Mouse (Mus musculus) kidney, embryonic 14.5 days (tissue): ENCODE results near the gene Cmtm7. TPM values are rescaled to one million over a fixed set of nuclear protein-coding genes. Genes with fewer than 3 reads are reported as not detected.

Source experiments
- ATAC-seq: fragments of 200-750 bp; cut with Nextera tagmentation; 2 replicates; pipeline ENCODE4 v1.8.0; 2017; ENCODE audit warnings: moderate number of reproducible peaks, mild to moderate bottlenecking, moderate TSS enrichment, moderate library complexity; ENCODE audit not compliant: low FRiP score, low TSS enrichment
- H3K27ac ChIP-seq: fragments of 300-500 bp; sonication (generic); 2 replicates; pipeline ENCODE4 v1.5.1; 2014; ENCODE audit warnings: low read depth, mild to moderate bottlenecking, low read length, moderate library complexity, mixed read lengths
- H3K27me3 ChIP-seq: fragments of 300-500 bp; sonication (generic); 2 replicates; pipeline ENCODE4 v1.6.1; 2014; ENCODE audit warnings: mild to moderate bottlenecking, low read length; ENCODE audit not compliant: control insufficient read depth, insufficient read depth
- H3K36me3 ChIP-seq: fragments of 300-500 bp; sonication (generic); 2 replicates; pipeline ENCODE4 v1.6.1; 2014; ENCODE audit warnings: low read length, mixed read lengths; ENCODE audit not compliant: control insufficient read depth, insufficient read depth
- H3K4me1 ChIP-seq: fragments of 300-500 bp; sonication (generic); 2 replicates; pipeline ENCODE4 v1.6.1; 2014; ENCODE audit warnings: low read length, mixed read lengths; ENCODE audit not compliant: control insufficient read depth, insufficient read depth
- H3K4me2 ChIP-seq: fragments of 300-500 bp; sonication (generic); replicated peaks from 2 replicates; pipeline ENCODE4 v1.6.1; 2014; ENCODE audit warnings: low read depth, mild to moderate bottlenecking, low read length
- H3K4me3 ChIP-seq: fragments of 300-500 bp; sonication (generic); 2 replicates; pipeline ENCODE4 v1.5.1; 2014; ENCODE audit warnings: mild to moderate bottlenecking, low read length
- H3K9ac ChIP-seq: fragments of 300-500 bp; sonication (generic); 2 replicates; pipeline ENCODE4 v1.6.1; 2014; ENCODE audit warnings: low read depth, mild to moderate bottlenecking, low read length, moderate library complexity
- H3K9me3 ChIP-seq: fragments of 300-500 bp; sonication (generic); 2 replicates; pipeline ENCODE4 v1.6.1; 2016; ENCODE audit warnings: low read length; ENCODE audit not compliant: control insufficient read depth
- WGBS: fragments of 180-500 bp; shearing (Covaris S2); extraction: QIAGEN DNeasy Blood & Tissue Kit; methylation state at CpG from one replicate; pipeline ENCODE4 v1.1.7; 2014; 5-methylcytosine and 5-hydroxymethylcytosine counted together
- polyA plus RNA-seq: library from polyadenylated mRNA; unstranded; fragments of >200 nt; fragmentation: Nextera tagmentation; extraction: Ambion mirVana; gene quantifications from 2 replicates; pipeline ENCODE4 v1.2.1, GENCODE M21; 2014

Cmtm7 gene
- polyA plus RNA-seq, 1 experiment from 2014 or later, result 92.7 TPM

- WGBS, result 66% methylated on average over 12 of the region's 12 CpGs
These were observed 34.2 kb downstream of the Cmtm7 start for GRCm38 (mm10) chr9:114747466-114747865.

DNA sequence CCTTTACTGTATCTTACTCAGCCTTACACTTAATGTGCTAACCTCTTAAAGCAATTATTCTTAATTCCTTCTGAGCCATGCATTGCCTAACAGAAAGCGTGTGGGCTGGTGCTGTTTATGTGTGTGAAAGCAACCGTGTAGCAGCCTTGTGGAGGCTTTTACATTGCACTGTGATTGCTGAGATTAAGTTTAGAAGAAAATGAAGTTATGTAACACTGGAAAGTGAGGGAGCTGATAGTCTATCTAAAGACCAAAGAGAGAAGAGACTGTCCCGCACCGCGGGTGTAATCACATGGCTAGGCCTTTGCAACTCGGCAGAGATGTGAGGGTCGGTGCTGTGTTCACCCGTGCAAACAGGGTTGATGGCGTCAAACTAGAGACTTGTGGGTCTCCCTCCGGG is 34.6 kb downstream of the Cmtm7 start:
- Histone ChIP-seq H3K27ac (no peak overlapping the region), H3K4me3 (no peak overlapping the region), H3K9me3 (no peaks in the 10 kb centered on the region), H3K4me1 (0 out of 2 replicates have a peak, but pooled peaks cover 5% of the 10 kb centered on the region), H3K27me3 (no peaks in the 10 kb centered on the region), H3K36me3 (peaks cover 24% of the 10 kb centered on the region; the same call in 1 of the 2 replicates), H3K9ac (no peak overlapping the region), H3K4me2 (no peak overlapping the region)
- 60% methylated on average over 10 of the region's 10 CpGs for WGBS
- ATAC-seq, result no peak

More at GRCm38 (mm10) chr9:114747466-114747865, 34.2 kb downstream of the Cmtm7 start:
- H3K27me3 ChIP-seq, result no peaks in the 10 kb centered on the region
- no peak overlapping the region for H3K4me2 ChIP-seq
- H3K4me1 ChIP-seq, result 0 out of 2 replicates have a peak, but pooled peaks cover 5% of the 10 kb centered on the region
- no peak overlapping the region for H3K9ac ChIP-seq
- H3K36me3 ChIP-seq, result peaks cover 24% of the 10 kb centered on the region; the same call in 1 of the 2 replicates
- ATAC-seq, result no peak
- no peak overlapping the region for H3K4me3 ChIP-seq
- H3K9me3 ChIP-seq, result no peaks in the 10 kb centered on the region
- no peak overlapping the region for H3K27ac ChIP-seq

- Histone ChIP-seq H3K4me3 (no peak overlapping the region), H3K27ac (no peak overlapping the region), H3K9me3 (no peaks in the 10 kb centered on the region), H3K4me1 (0 out of 2 replicates have a peak, but pooled peaks cover 5% of the 10 kb centered on the region), H3K36me3 (peaks cover 22% of the 10 kb centered on the region; the same call in 1 of the 2 replicates), H3K27me3 (no peaks in the 10 kb centered on the region), H3K9ac (no peak overlapping the region), H3K4me2 (no peak overlapping the region)
- WGBS, result 82% methylated on average over 4 of the region's 4 CpGs
- ATAC-seq, result no peak
These were observed 36.0 kb downstream of the Cmtm7 start for GRCm38 (mm10) chr9:114745654-114746053.

DNA sequence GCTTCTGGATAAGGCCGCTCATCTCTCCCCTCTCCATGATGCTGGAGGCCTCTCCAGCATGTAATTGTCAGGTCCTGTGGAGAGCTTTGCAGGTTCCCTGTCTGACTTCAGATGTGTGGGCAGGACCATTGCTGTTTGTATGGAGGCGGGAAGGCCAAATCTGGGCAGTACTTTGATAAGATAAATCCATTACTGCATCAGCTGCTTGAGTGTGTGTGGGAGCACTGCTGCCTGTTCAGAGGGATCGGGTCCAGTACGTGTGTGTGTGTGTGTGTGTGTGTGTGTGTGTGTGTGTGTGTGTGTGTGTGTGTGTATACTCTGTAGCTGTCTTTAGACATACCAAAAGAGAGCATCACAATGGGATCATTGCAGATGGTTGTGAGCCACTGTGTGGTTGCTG is 36.5 kb downstream of the Cmtm7 start:
- 80% methylated on average over 4 of the region's 4 CpGs for WGBS
- no peak for ATAC-seq
- H3K9ac ChIP-seq, result no peak overlapping the region

GRCm38 (mm10) chr9:114742731-114743130 is 38.9 kb downstream of the Cmtm7 start:
- ATAC-seq, result no peak

More for the DNA sequence above, 36.5 kb downstream of the Cmtm7 start:
- no peaks in the 10 kb centered on the region for H3K9me3 ChIP-seq
- 0 out of 2 replicates have a peak, but pooled peaks cover 5% of the 10 kb centered on the region for H3K4me1 ChIP-seq
- H3K36me3 ChIP-seq, result peaks cover 18% of the 10 kb centered on the region; the same call in 1 of the 2 replicates
- H3K27ac ChIP-seq, result no peak overlapping the region
- no peak overlapping the region for H3K4me3 ChIP-seq
- no peak overlapping the region for H3K4me2 ChIP-seq
- H3K27me3 ChIP-seq, result no peaks in the 10 kb centered on the region

DNA sequence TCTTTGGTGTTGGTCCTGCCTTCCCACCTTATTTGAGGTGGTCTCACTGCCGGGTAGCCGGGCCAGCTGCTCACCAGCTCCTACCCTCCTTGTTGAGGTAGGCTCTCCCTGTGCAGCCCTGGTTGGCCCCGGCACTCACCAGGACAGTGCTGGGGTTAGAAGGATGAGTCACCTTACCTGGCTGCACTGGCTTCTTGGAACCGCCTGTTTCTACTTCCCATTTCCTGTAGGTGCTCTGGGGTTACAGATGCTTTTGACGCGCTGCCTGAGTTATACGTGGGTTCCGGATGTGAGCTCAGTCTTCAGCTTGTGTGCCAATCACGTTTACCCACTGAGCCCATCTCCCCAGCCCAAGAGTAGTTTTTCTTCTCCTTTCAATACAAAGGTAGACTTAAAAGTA is 41.3 kb downstream of the Cmtm7 start:
- Histone ChIP-seq H3K27ac (no peak overlapping the region), H3K9ac (no peak overlapping the region), H3K4me3 (no peak overlapping the region), H3K4me2 (no peak overlapping the region), H3K27me3 (no peaks in the 10 kb centered on the region), H3K9me3 (no peaks in the 10 kb centered on the region), H3K4me1 (peaks cover 12% of the 10 kb centered on the region; the same call in 1 of the 2 replicates), H3K36me3 (peaks cover 9% of the 10 kb centered on the region; the same call in 1 of the 2 replicates)
- no peak for ATAC-seq
- WGBS, result 87% methylated on average over 9 of the region's 9 CpGs

More at GRCm38 (mm10) chr9:114742731-114743130, 38.9 kb downstream of the Cmtm7 start:
- Histone ChIP-seq H3K27me3 (no peaks in the 10 kb centered on the region), H3K4me3 (no peak overlapping the region), H3K9ac (no peak overlapping the region), H3K9me3 (no peaks in the 10 kb centered on the region), H3K4me2 (no peak overlapping the region), H3K4me1 (0 out of 2 replicates have a peak, but pooled peaks cover 4% of the 10 kb centered on the region), H3K27ac (no peak overlapping the region), H3K36me3 (peaks cover 15% of the 10 kb centered on the region; the same call in 1 of the 2 replicates)
- 79% methylated on average over 2 of the region's 2 CpGs for WGBS

DNA sequence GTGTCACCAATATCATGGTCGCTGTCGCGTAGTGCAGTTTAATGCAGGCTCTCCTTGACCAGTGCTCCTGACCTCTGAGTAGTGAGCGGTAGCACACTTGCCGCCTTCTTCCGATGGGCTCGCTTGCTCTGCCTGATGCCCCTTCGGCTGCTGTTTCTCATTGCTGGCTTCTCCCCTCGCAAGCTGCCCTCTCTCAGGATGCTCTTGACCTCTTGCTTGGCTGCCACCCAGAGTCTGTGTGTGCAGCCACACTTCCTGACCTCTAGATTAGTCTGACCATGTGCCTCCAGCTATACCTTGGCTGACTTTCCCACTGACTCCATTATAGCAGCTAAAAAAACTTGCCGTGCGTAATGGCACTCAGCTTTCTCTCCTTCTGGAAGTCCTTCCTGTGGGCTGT is 45.2 kb downstream of the Cmtm7 start:
- Histone ChIP-seq H3K9ac (no peak overlapping the region), H3K27ac (peak overlapping the region; percentile 9; the same call in 1 of the 2 replicates), H3K4me3 (no peak overlapping the region), H3K4me2 (no peak overlapping the region), H3K4me1 (peaks cover 20% of the 10 kb centered on the region), H3K9me3 (no peaks in the 10 kb centered on the region), H3K27me3 (no peaks in the 10 kb centered on the region), H3K36me3 (peaks cover 6% of the 10 kb centered on the region; the same call in 1 of the 2 replicates)
- peak; percentile 60; the same call in 1 of the 2 replicates for ATAC-seq
- 42% methylated on average over 11 of the region's 11 CpGs for WGBS

GRCm38 (mm10) chr9:114733238-114733637 is 48.4 kb downstream of the Cmtm7 start:
- H3K4me1 ChIP-seq, result peaks cover 20% of the 10 kb centered on the region
- H3K36me3 ChIP-seq, result peaks cover 3% of the 10 kb centered on the region; the same call in 1 of the 2 replicates
- WGBS, result 71% methylated on average over 2 of the region's 2 CpGs
- H3K9ac ChIP-seq, result no peak overlapping the region
- no peak for ATAC-seq
- no peaks in the 10 kb centered on the region for H3K27me3 ChIP-seq
- no peak overlapping the region for H3K4me2 ChIP-seq
- no peak overlapping the region for H3K27ac ChIP-seq
- no peak overlapping the region for H3K4me3 ChIP-seq
- no peaks in the 10 kb centered on the region for H3K9me3 ChIP-seq

DNA sequence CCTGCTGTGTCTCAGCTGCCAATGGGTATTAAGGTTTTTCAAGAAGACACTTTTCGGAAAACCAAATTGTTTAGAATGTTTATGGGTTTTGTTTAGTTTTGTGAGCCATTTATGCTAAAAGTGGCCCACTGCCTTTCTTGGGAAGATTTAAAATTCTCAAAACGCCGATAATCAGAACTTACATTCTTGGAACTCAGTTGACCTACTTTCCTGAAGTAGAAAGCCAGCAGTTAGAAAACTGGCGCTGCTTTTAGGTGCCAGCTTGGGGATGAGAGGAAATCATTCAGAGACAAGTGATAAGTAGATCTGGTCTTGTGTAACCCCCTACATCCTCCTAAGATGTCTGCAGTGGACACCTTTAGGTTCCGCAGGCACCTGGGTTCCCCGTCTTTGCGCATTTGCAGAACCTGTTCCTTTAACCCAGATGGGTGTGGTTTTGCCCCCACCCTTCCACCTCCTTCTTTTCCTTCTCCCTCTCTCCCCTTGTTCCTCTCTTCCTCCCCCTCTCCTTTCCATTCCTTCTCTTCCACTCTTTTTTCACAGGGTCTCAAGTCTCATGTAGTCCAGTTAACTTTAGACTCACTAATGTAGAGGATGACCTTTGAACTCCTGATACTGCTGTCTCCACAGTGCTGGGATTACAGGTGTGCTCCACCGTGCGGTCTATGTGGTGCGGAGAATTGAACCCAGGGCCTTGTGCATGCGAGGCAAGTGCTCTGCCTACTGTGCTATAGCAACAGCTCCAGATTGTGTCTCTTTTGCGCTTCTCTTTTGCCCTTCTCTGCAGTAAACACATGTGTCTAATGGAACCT is 49.6 kb downstream of the Cmtm7 start:
- 72% methylated on average over 12 of the region's 12 CpGs for WGBS
- Histone ChIP-seq H3K9ac (peak overlapping the region; percentile 75), H3K27ac (no peak overlapping the region)

More for the DNA sequence above, 49.6 kb downstream of the Cmtm7 start:
- no peaks in the 10 kb centered on the region for H3K9me3 ChIP-seq
- peaks cover 18% of the 10 kb centered on the region for H3K4me1 ChIP-seq
- ATAC-seq, result no peak
- no peaks in the 10 kb centered on the region for H3K27me3 ChIP-seq
- H3K36me3 ChIP-seq, result no peaks in the 10 kb centered on the region
- H3K4me3 ChIP-seq, result peak overlapping the region; percentile 71
- H3K4me2 ChIP-seq, result peak overlapping the region; percentile 64
